Mouse (Mus musculus): ENCODE measurements around the gene Kncn.
A peak's percentile ranks its signal among the peaks of the same experiment; 100 is the strongest.

The Kncn gene

DNA sequence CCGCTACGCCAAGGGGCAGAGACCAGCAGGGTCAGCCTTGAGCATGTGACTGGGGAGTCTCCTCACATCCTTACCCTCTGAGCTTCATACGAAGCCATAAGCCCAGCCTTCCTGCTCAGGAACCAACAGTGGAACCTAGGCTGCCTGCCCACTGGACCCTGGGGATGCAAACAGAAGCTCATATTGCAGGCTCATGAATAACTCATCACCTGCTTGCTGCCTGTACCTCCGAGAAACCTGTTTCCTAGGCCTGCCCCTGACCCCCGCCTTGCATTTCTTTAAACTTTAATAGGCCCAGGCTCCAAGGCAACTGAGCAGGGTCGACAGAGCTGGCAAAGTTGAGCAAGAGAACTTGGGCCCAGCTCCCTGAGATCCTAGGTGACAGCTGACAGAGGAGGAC is at the start of gene Kncn:
Gene Kncn, plus strand, starts transcription at position 379 of the 400 bp plus-strand sequence.
- no peak for DNase-seq

DNA sequence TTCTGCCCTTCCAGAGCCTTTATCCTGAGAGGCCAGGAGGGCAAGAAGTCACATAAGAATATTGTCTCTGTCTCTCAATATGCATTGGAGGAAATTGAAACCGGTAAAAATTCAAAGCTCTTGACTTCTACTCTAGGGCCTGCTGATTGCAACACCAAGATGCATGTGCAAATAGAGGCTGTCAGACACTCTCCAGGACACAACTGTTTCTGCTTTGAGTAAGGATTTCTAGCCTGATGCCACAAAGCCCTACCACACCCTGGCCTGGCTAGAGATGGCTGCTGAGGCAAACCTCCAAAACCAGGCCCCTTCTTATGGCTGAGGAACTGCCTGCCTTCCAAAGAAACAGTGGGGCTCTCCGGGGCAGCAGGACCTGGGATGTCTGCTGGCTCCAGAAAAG is 48.6 kb upstream of the Kncn start:
- no peak for DNase-seq

DNA sequence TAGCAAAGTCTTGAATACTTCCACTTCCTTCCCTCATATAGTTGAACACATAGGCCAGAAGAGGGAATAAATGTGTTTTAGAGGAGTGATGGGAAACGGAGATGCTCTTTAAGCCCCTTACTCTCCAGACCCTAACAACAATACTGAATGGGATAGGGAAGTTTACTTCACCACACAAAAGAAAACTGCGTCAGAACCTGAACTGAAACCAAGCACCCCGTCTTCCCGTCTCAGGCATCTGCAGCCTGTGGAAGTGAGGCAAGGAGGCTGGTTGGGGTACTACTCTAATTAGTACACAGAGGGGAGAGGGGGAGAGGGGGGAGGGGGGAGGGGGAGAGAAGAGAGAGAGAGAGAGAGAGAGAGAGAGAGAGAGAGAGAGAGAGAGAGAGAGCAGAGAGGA is 46.0 kb upstream of the Kncn start:
- no peak for DNase-seq

DNA sequence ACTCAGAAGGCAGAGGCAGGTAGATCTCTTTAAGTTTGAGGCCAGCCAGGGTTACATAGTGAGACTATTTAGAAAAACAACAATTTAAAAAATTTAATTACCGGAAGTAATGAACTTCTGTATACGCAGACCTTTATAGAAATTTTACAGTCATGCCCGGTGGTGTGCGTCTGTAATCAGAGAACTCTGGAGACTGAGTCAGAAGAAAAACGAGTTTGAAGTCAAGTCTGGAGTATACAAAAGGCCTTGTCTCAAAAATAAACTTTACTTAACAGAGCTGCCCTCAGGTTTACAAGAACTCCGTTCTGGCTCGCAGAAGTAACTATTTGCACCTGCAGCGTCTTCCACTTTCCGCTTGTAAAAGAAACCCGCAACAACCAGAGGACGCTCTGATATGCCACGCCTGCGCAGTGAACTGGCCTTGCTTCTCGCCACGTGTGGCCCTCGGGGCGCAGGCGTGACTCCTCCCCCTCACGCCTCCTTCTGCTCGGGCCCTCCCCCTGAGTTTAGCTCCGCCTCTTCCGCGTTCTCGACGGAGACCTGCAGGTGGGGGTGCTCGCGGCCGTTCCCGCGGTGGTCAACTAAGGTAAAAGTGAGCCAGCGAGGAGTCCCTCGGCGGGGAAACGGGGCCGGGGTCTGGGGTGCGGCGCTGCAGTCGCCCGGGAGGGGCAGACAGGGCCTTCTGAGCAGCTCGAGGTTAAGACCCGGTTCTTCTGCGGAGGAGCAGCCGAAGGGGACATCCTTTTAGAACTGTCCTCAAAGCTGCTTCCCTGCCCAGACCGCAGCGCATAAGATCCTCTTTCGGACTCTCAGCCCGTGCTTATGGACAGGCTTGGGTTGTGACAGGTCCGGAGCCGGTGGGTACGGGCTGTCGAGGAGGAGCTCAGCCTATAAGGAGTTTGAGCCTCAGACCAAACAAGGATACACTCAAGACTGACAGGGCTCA is 45.2 kb upstream of the Kncn start, which contains the start of gene Mknk1:
Gene Mknk1, plus strand, starts transcription at position 503 of the 946 bp plus-strand sequence.
- peak; percentile 96 for DNase-seq

DNA sequence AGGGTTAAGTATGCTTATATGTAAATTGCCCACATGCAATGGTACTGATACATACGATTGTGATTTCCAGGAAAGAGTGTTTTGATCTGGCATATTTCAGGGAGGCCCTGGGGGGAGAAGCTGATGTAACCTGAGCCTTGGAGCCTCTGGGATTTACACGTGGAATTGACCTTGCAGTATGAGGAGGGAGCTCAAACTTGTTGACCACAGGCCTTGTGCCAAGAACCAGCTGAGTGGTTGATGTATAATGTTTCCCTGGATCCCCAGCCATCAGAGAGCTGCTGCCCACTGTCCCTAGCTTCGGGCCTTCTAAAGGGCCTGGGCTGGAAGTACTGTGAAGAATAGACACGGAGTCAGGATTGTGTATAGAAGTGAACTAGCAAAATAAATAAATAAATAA is 44.2 kb upstream of the Kncn start:
- peak; percentile 40 for DNase-seq

DNA sequence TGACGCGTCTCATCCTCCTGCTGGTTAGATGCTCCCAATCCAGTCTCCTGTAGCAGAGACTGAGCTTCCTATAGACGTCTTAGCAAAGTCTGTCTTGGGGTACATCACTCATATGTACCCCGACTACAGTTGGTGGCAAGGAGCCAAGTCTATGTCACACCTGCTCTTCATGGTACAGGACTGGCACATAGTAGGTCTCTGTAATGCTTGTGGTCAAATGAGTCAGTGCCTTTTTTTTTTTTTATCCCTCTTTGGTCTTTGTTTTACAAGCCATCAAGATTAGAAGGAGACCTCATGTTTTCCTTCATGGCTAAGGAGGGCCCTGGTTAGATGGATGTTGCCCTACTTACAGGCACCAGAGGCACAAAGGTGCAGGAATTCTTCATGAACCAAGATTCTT is 43.4 kb upstream of the Kncn start:
- DNase-seq, result no peak

DNA sequence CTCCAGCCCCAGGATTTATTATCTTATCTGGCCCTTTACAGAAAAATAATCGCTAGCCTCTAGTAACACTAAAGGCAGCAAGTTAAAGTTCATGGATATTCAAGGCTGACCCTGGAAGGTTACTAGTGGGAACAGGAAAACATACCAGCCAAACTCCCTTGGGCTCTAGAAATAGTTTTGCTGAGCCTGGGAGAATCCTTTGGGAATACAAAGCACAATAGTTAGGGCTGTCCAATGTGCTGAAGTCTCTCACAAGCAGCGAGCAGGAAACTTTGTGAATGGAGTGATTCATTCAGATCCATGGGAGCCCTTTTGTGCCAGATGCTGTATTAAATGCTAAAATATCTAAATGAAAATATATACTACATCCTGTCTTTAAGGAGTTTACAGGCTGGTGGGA is 37.5 kb upstream of the Kncn start:
- peak; percentile 41 for DNase-seq

DNA sequence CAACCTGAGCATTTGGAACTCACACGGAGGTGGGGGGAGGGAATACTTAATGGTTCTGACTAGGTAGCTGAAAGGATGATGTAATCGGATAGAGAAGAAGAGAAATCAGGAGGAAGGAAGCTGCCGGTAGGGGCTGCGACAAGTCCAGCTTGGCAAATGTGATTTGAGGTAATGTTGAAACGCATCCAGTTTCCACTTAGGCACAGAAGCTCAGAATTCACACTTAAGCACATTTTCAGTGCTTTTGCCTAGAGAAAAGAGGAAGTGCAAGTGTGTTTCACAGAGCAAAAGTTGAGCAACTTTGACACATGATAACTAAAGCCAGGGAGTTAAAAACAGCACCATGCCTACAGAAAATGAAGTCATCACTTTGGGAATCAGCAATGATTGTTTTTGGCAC is 36.8 kb upstream of the Kncn start:
- DNase-seq, result peak; percentile 23

DNA sequence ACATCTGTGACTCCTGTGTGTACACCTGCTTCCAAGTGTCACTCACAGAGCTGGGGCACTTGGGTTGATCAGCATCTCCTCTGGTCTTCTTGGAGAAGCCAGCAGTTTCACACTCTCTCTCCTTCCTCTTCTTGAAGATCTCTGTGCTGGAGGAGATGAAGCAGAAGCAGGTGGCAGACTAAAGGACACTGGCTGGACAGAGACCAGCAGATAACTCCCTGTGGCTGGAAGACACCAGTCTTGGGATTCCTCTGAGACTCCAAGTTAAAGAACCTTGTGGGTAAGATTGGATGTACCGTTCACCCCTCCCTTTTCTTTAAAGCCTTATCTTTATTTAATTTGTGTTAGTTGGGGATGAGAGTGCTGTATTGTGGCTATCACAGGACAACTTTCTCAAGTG is 36.1 kb upstream of the Kncn start:
- DNase-seq, result no peak

DNA sequence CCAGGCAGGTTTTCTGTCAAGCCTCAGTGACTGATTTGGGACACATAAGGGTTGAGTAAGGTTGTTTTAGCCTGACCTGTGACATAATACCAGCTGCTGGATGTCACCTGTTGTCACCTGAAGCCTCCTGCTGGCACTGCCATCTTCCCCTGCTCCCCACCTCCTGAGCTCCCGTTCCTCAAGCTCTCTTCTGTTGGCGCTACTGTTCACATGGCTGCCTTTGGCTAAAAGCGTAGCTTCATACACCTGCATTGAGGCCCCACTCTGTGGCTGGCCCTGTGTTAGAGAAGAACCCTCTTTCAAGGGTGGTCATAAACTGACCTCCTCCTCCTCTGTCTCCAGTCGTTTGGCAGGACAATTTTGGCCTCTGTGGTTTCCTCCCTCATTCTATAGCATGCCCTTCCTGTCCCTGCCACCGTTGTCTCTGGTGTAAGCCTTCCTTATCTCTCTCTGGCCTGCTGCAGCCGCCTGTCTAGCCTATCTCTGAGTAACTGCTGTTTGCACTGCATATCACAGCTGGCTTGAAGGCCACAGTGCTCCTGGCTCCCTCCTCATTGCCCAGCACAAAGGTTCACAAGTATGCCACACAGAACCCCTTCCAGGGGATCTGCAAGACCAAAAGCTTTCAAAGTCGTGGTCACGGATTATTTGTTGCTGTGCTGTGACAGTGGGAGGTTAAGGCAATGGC is 35.1 kb upstream of the Kncn start:
- DNase-seq, result no peak

DNA sequence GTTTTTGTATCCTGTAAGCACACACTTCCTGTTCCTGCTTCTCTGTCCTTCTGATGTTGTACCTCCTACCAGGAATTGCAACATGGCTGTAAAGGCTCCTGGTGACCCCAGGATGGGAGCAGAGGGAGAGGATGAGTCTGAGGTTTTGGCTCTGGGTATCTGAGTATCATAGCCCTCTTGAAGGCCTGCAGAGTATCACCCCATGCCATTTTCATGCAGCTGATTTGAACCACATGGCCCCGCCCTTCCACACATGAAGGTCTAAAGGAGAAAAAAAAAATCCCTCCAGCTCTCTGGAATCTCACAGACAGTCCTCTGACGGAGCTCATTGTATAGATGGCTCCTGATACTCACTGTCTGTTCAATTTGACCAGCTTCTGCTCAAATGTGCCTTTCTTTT is 34.1 kb upstream of the Kncn start:
- DNase-seq, result no peak

DNA sequence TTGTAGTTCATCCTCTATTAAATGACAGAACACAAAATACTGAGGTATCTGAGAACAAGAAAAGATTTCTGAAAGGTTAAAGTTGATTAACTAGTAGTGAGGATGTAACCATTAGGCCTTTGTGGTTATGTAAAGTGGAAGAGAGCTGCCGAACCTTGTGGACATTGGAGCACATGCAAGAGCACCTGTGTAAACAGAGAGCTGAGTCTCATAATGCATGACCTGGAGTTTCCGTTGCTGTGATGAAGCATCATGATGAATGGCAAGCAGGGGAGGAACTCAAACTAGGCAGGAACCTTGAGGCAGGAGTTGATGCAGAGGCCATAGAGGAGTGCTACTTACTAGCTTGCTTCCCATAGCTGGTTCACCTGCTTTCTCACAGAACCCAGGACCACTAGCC is 33.6 kb upstream of the Kncn start:
- no peak for DNase-seq

DNA sequence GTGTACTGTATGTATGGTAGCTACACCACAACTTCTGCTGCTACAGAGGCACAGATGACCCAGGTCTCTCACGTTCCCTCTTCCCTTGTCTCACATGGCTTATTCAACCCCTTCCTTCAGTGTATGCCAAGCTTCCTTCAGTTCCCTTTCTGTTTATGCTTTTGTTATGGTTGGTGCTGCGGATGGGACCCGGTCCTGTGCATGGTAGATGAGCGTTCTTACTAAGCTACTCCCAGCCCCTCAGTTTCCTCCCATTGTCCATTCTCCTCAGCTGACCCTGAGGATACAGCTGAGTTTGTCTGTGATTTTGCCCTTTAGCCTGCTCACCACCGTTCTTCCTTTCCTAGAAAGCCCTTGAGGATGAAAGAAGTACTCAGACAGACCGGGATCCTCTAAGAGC is 32.6 kb upstream of the Kncn start:
- no peak for DNase-seq

DNA sequence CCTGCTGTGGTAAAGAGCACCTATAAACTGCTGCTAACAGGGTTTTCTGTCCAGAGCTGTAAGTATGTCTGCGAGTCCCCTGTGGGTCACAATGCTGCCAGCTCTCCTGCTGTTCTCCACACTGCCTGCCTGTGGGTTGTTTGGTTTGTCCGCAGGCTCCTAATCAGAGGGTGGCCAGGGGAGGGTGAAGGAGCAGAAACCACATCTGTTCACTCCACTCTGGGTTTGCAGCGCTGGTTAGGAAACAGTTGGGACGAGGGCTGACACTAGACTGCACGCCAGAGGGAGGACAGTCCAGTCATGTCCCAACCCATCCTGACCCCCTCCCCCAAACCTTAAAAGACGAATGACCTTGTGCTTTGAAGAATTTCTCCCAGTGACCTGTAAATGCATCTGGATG is 29.1 kb upstream of the Kncn start:
- DNase-seq, result no peak

DNA sequence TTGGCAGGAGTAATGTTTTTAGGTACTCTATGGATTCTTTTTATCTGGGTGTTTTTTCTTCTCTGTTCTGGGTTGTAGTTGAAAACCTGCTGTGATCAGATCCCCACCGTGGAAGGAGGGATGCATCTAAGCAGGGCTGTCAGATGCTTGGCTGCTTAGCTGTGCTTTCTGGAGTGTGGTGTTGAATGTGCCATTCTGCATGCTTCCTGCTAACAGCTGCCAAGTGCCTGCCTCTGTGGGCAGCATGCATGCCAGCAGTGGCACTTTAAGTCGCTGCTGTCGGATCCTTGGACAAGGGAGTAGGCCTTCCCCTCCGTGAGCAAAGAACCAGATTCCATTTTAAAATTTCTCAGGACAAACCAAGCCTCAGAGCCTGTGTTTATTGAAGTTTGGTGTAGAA is 28.6 kb upstream of the Kncn start:
- no peak for DNase-seq

DNA sequence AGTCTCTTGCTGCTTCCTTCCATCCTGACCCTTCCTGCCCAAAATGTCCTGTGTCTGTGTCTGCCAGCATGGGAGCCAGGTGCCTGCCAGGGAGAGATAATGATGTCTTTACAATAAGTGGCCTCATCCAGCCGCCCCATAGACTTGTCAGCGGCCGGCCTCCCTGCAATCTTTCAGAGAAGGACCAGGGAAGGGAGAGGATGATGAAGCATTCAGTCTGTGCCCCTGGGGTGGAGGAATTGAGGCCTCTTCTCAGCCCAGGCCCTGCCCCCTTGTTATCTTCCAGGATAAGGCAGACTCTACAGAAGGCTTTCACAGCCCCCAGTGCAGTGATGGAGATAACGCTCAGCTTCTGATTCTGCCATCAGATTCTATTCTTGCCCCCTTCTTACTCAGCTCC is 27.9 kb upstream of the Kncn start:
- DNase-seq, result no peak

DNA sequence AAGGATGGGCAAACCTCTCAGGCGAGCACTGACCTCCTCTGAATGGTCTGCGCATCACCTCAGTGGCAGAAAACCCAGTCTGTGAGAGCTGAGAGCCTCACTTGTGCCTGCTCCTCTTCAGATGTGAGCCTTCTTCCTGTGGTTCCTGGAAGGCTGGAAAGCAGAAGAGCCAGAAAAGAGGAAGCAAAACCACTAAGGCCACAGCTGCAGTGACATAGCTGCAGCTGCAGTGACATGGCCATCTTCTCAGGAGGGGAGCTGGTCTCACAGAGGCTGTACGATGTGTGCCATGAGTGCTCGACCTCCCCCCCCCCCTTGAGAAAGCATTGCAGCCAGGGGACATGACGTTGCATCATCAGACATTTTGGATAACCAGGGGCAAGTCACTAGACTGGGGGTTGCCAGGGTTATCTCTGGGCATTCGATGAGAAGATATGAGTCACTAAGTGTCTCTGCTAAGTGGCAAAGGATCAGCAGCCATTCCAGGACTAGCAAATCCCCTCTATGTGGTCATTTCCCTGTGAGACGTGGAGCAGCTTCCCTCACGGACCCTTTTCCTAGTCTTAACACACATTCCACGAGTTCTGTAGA is 26.8 kb upstream of the Kncn start:
- no peak for DNase-seq

DNA sequence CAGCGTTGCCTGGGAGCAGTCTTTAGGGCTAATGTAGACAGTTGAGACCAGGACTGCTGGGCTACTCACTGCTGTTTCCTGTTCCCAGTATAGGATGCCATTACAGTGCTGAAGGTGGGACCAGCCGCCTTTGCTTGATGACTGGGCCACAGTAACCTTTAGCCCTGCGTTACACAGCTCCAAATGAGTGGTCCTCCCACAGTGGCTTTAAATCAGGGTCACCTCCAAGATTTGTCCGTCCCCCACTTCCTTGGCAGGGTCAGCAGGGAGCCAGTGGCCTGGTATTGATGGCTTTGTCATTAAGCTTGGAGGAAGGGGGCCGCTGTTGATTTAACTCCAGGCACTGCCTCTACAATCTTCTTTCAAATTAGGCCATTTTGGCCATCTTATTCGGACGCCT is 20.8 kb upstream of the Kncn start:
- DNase-seq, result no peak

DNA sequence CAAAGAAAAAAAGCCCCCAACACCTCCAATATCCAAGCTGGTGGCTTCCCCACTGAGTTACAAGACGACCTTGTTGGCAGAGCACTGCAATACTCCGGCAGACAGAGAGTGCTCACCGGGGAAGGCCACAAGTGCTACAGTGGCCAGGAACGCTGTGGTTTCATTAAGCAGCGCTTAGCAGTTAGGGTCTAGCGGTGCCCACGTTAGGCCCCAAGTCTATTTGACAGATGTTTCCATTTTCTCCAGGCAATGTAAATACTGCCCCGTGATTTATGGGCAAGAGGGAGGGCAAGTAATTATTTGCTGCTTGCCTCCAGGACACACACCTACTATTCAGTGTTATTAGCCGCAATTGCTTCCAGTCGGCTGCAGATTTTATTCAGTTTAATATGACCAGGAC is 20.3 kb upstream of the Kncn start:
- DNase-seq, result no peak

DNA sequence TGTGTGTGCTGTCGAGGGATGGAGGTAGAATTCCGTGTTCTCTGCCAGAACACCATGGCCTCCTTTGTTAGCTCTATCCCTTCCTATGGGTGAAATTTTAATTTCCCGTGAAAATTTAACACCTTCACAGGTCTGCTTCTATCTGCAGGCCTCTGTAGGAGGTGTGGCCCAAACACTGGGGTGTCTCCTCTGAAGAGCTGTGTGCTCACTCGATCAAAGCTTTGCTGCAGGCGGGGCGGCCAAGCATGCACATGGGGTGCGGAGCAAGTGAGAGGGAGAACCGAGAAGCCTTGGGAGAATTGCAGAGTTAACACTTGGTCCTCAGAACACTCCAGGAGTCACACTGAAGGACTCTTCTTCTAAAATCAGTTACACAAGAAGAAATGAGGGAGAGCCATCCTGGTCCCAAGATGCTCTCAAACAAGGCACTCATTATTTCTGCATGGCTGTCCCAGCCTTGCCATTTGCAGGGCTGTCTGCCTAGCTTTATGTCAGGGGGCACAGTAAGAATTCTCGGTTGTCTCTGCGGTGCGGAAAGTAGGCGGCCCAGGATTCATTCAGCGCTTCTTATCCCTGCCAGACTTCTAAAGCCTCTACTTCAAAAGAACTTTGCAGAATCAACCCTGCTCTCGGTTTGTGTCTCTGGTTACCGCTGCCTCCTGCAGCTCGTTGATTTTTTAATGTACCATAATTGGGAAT is 14.5 kb upstream of the Kncn start:
- DNase-seq, result no peak

DNA sequence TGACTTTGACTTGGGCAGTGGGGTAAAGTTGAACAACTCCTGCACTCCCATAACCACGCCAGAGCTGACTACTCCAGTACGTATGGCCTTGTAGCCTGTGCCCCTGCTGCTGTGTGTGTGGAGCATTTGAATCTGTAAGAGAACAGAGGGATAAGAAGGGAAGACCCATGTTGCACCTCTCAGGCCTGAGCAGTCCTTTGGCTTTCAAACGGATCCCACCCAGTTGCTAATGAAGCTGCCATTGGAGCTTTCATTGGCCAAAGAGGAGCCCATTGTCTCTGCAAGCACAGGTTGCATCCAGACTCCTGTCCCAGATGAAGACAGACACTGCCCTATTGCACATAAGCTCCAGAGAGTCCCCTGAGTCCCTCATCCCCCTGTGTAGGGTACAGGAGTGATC is 11.0 kb upstream of the Kncn start:
- no peak for DNase-seq

DNA sequence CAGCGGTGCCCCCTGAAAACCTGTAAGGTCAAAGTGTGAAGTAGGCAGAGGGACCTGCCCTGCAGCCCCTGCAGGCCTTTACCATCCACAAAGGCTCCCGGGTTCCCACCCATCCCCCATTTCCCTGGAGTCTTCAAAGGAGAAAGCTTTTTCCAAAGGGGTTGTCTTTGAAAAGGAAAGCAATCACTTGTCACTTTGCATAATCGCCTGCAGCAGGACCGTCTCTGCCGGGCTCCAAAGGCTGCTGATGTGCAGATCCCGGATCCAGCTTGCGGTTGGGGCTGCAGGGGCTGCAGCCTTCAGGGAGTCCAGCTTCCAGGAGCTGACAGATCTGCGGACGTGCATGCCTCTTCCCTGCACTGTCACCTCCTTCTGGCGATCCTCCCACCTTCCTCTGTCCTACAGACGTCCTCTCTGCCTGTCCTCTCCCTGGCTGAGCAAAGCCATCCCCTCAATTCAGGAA is 6.0 kb upstream of the Kncn start:
- DNase-seq, result no peak

DNA sequence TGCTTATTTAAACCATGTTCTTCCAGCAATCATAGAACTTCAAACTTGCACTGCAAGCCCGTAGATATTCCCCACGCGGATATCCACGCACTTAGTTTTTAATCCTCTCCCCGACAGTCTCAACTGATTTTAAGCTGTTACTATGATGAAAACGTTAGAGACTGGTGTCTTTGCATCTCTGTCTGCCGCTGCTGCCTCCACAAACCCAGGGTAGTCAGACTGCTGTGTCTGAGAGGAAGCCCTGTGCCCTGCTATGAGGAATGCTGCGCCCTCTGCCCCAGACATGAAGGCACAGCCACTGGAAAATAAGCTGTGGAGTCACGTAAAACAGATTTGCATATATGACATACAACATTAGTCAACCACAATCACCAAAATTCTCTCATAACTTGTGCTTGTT is 5.4 kb upstream of the Kncn start:
- DNase-seq, result no peak

Data from kidney, adult 9 months (tissue).